Mouse (Mus musculus): Measurements from ENCODE around the gene Mtor.
A peak's percentile ranks its signal among the peaks of the same experiment; 100 is the strongest.

The Mtor gene

DNA sequence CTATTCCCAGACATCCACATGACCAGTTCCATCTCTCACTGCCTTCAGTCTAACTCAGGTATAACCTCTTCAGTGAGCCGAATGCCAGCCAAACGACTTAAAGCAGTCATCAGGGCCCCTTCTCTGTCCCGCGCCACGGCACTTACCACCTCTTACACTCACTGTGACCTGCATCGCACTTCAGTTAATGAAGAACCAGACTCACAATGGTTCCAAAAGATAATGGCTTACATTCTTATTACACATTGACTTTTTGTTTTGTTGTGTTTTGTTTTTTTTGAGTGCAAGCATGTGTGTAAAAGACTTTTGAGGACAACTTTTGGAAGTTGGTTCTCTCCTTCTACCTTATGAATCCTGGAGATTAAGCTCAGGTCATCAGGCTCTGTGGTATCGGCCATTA, 5.8 kb upstream of the Mtor start:
- no peak for DNase-seq (ENCODE audit: low spot score)

DNA sequence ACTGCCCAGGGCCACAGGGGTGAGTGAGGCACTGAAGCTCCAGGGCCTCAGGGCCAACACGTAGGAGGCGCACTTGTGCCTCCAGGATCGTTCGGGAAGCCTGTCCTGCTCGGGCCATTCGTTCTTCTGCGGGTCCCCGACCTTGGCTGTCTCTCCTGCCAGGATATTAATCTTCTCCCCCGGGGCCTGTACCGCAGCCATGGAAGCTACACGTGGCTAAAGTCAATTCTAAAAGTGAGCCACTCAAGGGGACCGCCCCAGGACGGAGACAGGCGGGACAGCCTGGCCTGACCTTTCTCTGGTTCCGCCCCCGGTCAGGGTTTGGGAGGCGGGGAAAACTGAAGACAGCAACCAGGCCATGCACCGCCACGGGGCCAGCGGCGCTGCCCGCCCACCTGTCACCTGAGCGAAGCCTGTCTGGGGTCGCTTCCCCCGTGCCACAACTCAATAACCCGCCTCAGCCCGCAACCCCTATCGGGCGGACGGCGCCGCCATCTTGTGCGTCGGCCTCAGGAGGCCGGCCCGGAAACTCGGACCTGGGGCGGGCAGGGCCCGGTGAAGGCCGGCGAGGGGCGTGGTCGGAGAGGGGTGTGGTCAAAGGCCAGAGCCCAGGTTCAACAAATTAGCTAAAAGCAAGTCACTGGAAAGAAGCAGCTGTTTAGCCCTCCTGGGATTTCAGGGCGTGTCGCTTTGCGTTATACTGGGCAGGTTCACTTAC, 4.0 kb upstream of the Mtor start, which contains the start of gene Ubiad1:
Ubiad1 (minus strand) TSS at position 522 of the 718 bp plus-strand sequence.
- DNase-seq (ENCODE audit: low spot score) = peak; percentile 96

DNA sequence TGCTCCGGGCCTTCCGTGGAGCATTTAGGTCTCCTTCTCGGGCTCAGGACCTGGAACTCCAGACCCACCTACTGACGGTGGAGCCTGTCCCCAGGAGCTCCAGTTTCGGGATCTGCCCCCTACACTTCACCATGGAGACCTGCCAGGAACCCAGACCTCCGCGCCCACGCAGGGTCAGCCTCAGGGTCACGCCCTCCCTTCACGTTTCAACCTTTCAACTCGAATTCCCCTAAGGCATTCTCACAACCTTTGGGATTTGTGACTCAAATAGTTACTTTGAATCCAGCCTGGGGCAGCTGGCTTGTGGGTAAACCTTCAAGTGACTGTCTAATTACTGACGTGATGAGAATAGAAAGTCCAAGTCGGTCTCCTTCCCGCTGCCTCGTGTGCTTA, 438 bp downstream of the Mtor start:
- peak; percentile 77 for DNase-seq (ENCODE audit: low spot score)

DNA sequence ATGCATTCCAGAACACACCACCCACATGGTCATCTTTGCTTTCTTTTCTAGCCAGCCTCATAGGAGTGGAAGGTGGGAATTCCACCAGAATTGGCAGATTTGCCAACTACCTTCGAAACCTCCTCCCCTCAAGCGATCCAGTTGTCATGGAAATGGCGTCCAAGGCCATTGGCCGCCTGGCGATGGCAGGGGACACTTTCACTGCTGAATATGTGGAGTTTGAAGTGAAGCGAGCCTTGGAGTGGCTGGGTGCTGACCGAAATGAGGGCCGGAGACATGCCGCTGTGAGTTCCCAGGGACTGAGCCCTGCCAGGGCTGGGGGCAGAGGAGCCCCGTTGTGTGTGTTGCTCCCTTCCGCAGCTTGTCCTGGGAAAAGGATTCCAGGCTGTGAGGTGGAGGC, 5.3 kb downstream of the Mtor start:
- no peak for DNase-seq (ENCODE audit: low spot score)

DNA sequence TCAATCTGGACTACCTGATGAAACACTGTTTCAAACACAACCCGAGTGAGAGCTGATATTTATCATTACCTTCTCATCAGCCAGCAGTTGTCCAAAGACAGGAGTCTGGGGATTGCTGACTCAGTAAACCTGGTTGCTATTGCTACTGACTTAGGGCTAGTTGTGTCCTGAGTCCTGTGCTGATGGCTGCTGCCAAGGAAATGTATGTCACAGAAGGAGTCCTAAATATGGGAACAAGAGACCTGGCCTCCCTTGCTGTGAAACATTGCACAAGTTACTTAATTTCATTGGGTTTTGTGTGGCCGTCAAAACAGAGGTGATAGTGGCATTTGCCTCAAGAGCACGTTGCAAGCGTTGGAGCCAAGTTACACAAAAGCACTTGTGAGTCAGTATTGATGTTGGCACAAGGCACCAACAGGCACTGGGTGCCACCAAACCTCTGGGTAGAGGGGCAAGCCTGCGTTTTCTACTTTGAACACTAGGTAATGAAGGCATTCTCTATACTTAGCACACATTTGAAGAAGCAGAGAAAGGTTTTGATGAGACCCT, 7.1 kb downstream of the Mtor start:
- DNase-seq (ENCODE audit: low spot score) = no peak

DNA sequence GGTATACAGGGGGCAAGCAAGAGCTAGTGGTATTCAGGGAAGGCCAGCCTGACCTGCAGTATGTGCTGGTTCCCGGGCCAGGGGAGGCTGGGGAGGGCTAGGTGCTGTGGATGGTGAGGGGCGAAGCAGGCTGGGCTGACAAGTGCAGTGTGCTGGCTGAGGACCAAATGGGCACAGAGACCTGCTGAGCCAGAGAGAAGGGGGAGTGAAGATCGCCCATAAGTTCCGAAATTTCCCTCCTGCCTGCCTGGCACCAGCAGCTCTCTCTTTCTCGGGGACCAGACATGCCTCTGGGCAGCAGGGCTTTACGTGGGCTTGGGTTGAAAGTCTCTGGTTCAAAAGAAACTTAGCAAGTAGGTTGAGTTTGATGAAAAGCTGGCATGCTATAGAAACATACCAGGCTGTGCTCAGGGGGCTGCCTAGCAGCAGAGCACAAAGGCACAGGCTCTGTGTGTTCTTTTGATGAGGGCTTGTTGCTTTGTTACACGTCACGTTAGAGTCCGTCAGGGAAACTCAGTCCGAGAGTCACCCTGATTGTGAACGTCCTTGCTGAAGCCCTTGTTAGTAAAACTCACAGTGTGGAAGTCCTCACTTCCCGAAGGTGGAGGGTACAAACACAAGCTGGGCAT, 12.4 kb downstream of the Mtor start:
- DNase-seq (ENCODE audit: low spot score) = no peak

DNA sequence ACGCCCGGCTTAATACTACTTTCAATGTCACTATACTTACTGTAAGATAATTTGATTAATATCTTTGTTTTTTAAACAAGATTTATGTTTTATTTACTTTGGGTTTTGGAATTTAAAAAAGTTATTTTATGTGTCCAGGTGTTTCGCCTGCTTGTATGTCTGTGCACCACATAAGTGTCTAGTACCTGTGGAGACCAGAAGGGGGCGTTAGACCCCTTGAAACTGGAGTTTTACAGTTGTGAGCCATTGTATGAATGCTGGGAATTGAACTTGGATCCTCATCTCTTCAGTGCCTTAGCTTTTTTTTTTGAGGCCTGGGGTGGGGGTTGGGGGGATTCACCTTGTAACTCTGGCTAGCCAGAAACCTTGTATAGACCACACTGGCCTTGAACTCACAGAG, 13.4 kb downstream of the Mtor start:
- DNase-seq (ENCODE audit: low spot score) = no peak

DNA sequence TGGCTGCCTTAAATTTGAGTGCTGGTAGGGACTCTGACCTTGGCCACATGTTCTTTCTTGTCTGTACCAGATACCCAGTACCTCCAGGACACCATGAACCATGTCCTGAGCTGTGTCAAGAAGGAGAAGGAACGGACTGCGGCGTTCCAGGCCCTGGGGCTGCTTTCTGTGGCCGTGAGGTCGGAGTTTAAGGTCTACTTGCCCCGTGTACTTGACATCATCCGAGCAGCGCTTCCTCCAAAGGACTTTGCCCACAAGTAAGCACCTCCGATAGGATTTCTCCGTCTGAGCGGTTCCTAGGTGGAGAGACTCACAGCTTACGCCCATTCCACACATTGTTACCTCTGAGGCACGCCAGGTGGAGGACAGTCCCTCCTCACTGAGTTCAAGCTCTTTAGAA, 14.3 kb downstream of the Mtor start:
- no peak for DNase-seq (ENCODE audit: low spot score)

DNA sequence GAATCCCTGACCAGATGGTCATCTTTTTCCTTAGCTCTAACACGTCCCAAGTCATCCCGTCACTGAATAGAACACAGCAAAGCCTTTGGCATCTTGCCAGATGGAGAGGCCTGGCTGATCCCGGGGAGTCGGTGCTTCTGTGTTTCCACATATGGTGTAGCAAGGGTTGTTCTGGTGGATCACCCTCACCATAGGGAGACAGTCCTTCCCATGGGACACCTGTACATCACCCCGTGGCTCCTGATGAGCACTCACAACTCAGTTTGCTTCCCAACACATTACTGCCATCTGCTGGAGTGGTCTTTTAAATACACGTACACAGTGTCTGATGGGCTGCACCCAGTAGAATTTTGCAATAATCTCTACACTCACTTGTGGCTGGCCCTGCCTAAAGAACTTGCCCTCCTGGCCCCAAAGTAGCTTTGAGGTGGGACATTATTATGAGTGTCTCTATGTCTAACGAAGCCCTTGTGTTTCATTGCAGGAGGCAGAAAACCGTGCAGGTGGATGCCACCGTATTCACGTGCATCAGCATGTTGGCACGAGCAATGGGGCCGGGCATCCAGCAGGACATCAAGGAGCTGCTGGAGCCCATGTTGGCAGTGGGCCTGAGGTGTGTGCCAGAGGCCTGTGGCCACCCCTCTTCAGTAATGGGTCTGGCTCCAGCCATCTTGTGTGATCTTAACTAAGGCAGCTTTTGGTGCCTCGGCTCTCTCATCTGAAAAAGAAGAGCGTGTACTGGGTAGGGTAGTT, 15.0 kb downstream of the Mtor start:
- no peak for DNase-seq (ENCODE audit: low spot score)

DNA sequence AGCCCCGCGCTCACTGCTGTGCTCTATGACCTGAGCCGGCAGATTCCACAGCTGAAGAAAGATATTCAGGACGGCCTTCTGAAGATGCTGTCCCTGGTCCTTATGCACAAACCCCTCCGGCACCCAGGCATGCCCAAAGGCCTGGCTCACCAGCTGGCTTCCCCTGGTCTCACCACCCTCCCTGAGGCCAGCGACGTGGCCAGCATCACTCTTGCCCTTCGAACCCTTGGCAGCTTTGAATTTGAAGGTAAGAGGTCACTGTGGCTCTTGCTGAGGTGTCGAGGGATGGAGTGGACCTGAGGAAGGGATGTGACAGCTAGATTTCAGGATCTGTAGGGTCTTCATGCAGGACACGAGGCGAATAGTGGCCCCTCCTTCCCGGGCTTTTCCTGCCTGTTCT, 15.9 kb downstream of the Mtor start:
- DNase-seq (ENCODE audit: low spot score) = no peak

DNA sequence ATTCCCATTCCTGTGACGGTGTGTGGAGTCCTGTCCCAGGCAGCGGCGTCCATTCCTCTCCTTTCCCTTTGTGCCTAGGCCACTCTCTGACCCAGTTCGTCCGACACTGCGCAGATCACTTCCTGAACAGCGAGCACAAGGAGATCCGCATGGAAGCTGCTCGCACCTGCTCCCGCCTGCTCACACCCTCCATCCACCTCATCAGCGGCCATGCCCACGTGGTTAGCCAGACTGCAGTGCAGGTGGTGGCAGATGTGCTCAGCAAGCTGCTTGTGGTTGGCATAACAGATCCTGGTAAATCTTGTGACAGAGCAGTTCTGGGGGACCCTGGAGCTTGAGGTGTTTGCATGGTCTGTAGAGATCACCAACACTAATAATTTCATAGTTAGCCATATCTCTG, 16.5 kb downstream of the Mtor start:
- no peak for DNase-seq (ENCODE audit: low spot score)

DNA sequence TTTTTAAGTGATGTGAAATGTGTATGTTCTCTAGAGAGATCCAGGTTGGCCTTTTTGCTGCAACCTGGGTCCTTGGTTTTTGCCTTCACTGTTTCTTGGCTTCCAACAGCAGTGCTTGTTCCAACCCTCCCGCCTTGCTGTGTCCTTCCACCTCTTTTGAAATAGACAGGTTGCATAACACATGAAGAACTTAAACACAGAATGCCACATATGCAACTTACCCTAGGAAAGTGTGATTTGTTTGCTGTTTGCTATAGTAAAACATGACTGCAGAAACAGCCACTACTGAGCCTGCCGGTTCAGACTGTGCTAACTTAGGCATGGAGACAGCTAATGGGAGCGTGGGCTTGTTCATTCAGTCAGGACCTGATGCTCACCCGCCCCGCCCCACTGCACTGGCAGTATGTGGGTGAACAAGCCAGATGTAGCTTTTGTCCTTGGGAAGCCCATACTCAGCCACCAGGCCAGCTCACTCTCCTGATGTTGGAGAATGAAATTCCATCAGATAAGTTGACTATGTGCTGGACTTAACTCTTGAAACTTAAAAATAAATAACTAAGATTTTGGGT, 18.2 kb downstream of the Mtor start:
- DNase-seq (ENCODE audit: low spot score) = no peak

DNA sequence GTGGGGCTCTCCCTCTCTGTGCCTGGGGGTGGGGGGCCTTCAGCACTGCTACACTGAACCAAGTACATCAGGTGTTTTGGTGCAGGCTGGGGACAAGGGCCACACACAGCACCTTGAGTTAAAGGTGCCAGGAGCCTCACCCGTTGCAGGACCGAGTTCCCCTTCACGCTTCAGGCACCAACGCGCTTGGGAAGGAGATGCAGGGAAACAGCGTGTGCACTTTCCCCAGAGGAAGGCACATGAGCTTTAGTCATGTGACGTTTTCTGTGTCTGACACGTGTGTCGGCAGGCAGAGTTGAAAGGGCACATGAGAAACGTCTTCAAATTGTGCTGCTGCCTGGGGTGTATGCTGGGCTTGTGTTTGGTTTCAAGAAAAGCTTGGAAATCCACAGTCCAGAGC, 20.0 kb downstream of the Mtor start:
- DNase-seq (ENCODE audit: low spot score) = no peak

DNA sequence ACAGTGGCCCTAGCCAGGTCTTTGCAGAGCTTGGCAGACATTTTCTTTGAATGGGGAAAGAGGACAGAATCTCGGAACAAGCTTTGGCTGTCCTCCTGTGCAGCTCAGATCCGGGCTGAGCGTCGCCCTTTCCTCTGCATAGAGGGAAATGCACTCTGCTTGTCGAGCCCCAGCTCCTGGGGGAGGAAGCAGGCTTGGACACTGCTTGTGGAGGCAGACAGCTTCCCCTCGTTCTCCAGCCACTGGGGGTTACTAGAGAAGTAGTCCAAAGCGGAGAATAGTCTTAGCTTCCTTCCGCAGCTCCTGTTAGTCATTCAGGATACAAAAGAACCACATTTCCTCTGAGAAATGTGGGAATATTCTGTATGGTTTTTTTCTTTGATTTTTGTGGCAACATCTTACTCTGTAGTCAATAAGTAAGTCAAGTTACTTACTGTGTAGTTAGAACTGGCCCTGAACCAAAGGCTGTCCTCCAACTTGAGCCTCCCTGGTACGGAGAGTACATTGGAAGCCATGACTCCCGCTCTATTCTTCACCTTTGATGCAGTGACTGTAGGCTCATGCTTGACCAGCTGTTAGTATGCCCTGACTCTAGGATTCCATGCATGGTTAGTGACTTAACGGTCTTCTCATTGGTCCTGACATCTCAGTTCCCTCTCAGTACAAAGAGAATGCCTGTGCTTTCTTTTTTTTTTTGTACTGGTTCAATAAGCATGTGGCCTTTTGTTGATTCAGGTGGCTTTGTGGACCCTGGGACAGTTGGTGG, 21.3 kb downstream of the Mtor start:
- DNase-seq (ENCODE audit: low spot score) = no peak

DNA sequence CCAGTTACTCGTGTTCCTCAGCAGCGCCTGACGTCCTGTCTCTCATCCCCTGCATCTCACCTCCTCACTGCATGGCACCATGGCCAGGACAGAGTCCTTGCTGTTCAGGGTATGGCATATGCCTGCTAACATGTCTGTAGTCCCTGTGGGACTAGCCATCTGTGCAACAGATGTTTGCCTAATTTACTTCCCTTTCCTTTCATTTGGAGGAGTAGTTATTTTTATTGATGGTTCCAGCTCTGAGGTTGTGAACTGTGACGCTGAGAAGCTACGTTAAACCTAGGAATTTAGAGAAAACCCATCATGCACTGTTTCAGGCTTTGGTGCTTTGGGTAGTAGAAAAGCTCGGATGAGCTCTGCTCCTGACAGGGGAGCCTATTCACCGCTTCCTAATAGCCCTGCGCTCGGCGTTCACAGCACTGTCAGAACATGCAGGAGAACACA, 23.0 kb downstream of the Mtor start:
- DNase-seq (ENCODE audit: low spot score) = no peak

DNA sequence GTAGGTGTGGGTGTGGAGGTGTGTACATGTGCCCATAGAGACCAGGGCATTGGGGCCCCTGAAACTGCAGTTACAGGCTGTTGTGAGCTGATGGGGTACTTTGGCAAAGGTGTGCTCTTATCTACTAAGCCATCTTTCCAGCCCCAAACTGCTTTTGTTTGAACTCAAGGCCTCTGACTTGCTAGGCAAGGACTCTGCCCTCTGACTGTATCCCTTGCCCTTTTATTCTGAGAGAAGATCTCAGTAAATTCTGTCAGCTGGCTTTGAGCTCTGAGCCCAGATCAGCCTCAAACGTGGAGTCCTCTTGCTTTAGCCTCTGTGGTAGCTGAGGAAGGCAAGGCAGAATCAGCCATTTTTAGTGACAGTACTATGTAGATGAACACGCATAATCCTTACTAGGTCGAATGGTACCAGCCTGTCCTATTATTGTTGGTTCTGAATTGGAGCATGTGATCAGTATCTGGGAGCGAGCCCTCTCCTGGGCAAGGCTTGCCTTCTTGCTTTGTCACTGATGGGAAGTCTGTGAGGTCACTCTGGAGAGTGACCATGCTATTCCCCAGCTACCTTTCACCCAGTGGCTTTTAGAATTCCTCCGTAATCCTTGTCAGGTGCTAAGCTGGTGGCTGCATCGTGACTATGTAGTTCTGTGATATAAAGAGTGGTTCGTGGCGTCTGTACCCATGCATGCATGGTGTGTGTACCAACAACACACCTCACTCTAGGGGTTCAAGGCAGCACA, 24.2 kb downstream of the Mtor start:
- DNase-seq (ENCODE audit: low spot score) = no peak

DNA sequence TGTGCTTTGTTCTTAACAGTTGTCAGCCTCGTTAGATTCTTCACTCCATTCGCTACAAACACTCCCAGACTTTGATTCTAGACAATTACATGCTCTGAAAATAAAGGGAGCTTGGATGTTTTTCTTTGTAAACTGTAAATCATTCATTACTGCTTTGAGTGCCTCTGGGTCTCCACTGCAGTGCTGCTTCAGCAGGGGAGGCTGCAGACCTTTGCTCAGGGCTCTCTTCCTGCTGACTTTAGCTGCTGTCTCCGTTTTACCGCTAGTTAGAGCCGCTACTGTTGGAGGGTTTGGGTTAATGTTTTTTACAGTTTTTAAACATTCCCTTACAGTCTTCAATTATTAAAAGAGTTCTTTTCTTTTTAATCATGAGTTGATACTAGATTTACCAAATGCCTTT, 25.1 kb downstream of the Mtor start:
- no peak for DNase-seq (ENCODE audit: low spot score)

DNA sequence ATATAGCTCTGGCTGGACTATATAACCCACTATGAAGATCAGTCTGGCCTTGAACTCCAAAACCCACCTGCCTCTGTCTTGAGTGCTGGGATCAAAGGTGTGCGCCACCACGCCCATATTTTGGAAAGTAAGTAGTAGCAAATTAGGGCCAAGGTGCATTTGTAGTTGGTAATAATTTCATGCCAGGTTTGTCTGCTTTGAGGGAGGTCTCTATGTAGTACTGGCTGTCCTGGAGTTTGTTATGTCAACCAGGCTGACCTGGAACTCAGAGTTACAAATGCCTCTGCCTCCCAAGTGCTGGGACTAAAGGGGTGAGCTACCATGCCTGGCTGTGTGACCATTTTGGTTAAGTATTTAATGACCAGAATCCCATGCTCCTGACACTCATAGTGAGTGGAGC, 31.8 kb downstream of the Mtor start:
- no peak for DNase-seq (ENCODE audit: low spot score)

DNA sequence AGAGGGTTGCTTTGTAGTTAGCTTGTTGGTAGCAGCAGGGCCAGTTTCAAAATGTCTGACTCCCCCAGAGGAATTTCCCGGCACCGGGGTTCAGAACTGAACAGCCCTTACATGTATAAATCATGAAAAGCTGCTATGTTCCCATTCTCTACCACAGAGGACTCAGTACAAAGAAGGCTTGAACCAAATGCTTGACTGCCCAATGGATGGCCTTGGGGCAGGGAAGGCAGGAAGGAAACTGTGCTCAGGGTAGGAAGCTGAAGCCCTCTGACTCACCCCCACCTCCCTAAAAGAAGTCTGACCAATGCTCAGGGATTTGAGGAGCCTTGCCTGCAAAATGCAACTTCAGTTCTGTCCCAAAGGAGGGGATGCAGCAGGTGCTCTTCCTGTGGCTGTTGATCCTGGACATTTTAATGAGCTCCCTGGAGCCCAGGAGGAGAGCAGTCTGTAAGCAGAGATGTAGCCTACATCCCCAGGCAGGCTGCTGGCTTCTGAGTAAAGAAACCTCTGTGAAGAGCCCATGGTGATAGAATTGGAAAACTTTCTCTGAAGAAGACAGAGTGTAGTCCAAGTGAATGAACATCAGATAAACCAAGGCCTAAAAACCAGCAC, 33.3 kb downstream of the Mtor start:
- DNase-seq (ENCODE audit: low spot score) = no peak

DNA sequence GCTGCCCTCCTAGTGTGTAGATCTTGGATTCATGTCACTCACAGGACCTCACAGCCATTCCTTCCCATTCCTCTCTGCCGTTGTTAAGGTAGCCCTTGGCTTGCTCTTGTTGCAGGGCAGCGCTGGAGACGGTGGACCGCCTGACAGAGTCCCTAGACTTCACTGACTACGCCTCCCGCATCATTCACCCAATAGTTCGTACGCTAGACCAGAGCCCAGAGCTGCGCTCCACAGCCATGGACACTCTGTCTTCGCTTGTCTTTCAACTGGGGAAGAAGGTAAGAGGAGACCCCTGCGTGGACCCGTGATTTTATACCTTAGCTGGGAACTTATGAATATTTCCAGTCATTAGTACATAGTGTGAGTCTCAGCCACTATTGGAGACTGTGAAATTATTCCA, 36.1 kb downstream of the Mtor start:
- DNase-seq (ENCODE audit: low spot score) = no peak

DNA sequence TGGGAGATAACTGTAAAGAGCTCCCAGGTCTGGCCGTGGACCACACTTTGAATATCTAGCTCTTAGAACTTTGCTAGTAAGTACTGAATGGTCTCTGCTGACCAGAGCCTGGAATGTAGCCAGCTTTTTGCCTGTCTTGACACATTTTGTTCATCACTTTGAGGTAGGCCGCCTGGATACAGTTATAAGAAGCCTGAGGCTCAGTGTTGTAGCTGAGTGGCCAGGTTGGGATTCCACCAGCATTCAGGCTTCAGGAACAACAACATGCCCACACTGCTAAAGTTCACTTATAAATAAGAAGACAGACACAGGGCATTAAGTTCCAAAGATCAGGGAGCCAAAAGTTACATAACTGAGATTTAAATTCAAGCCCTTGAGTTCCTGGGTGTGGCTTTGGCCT, 39.4 kb downstream of the Mtor start:
- DNase-seq (ENCODE audit: low spot score) = no peak

Data from testis, postnatal 10 days (tissue).